Mouse (Mus musculus) c-Kit-positive CD71-positive TER-119-negative erythroid progenitor cells, embryonic 14.5 days (primary cell): ENCODE data around the gene 1700025C18Rik.

Experiments used
- DNase-seq: peaks from one replicate; pipeline ENCODE4 v3.0.0-alpha.2; 2013; ENCODE audit warnings: low read depth

Gene 1700025C18Rik

GRCm38 (mm10) chr2:165090650-165091049, at the start of gene 1700025C18Rik:
Gene 1700025C18Rik (minus strand): TSS chr2:165090750.
- DNase-seq, result no peak

- no peak for DNase-seq
These were observed 45.5 kb upstream of the 1700025C18Rik start for GRCm38 (mm10) chr2:165136049-165136448.

GRCm38 (mm10) chr2:165133566-165133965, 43.0 kb upstream of the 1700025C18Rik start:
- DNase-seq, result no peak

- DNase-seq, result no peak
These were observed 40.9 kb upstream of the 1700025C18Rik start for GRCm38 (mm10) chr2:165131428-165131827.

GRCm38 (mm10) chr2:165129189-165129588, 38.6 kb upstream of the 1700025C18Rik start:
- no peak for DNase-seq

GRCm38 (mm10) chr2:165126896-165127562, 36.5 kb upstream of the 1700025C18Rik start:
- DNase-seq, result no peak

- DNase-seq, result no peak
These were observed 30.8 kb upstream of the 1700025C18Rik start for GRCm38 (mm10) chr2:165121206-165121840.

- no peak for DNase-seq
These were observed 30.2 kb upstream of the 1700025C18Rik start for GRCm38 (mm10) chr2:165120765-165121164.

- no peak for DNase-seq
These were observed 23.2 kb upstream of the 1700025C18Rik start for GRCm38 (mm10) chr2:165113733-165114132.

GRCm38 (mm10) chr2:165112149-165112548, 21.6 kb upstream of the 1700025C18Rik start:
- peak; percentile 56 for DNase-seq

- no peak for DNase-seq
These were observed 16.0 kb upstream of the 1700025C18Rik start for GRCm38 (mm10) chr2:165106585-165106984.

- DNase-seq, result no peak
These were observed 15.0 kb upstream of the 1700025C18Rik start for GRCm38 (mm10) chr2:165105513-165106079.

- DNase-seq, result no peak
These were observed 12.4 kb upstream of the 1700025C18Rik start for GRCm38 (mm10) chr2:165102920-165103319.

GRCm38 (mm10) chr2:165100749-165101148, 10.2 kb upstream of the 1700025C18Rik start:
- DNase-seq, result no peak

- no peak for DNase-seq
These were observed 8.3 kb upstream of the 1700025C18Rik start for GRCm38 (mm10) chr2:165098861-165099260.

- DNase-seq, result no peak
These were observed 5.8 kb upstream of the 1700025C18Rik start for GRCm38 (mm10) chr2:165096367-165096766.

- no peak for DNase-seq
These were observed 1.8 kb upstream of the 1700025C18Rik start for GRCm38 (mm10) chr2:165092393-165092792.

- no peak for DNase-seq
These were observed 949 bp upstream of the 1700025C18Rik start for GRCm38 (mm10) chr2:165091433-165091965.

GRCm38 (mm10) chr2:165089470-165089869, 1.1 kb downstream of the 1700025C18Rik start:
- DNase-seq, result no peak

GRCm38 (mm10) chr2:165086634-165087033, 3.9 kb downstream of the 1700025C18Rik start:
- no peak for DNase-seq

- DNase-seq, result no peak
These were observed 9.3 kb downstream of the 1700025C18Rik start for GRCm38 (mm10) chr2:165081257-165081656.

GRCm38 (mm10) chr2:165080657-165081056, 9.9 kb downstream of the 1700025C18Rik start:
- DNase-seq, result no peak

GRCm38 (mm10) chr2:165078605-165079004, 11.9 kb downstream of the 1700025C18Rik start:
- DNase-seq, result no peak
